Mouse (Mus musculus) lung, postnatal 0 days (tissue): ENCODE results near the gene Npas1.

Experiments used
- CTCF ChIP-seq: IDR thresholded peaks from 2 replicates; pipeline ENCODE4 v1.5.1; 2016; ENCODE audit warnings: antibody characterized with exemption, mild to moderate bottlenecking
- EP300 ChIP-seq: IDR thresholded peaks from 2 replicates; pipeline ENCODE4 v1.6.1; 2016; ENCODE audit warnings: antibody characterized with exemption, mild to moderate bottlenecking, control low read depth

GRCm38 (mm10) chr7:16468115-16468514 lies 9.4 kb downstream of the Npas1 start:
- TF ChIP-seq CTCF (no peak), EP300 (no peak)
